Mouse (Mus musculus) erythroid progenitor cell, adult 5-6 weeks (primary cell): ENCODE data around the gene Scgb2b19. TPM values are rescaled to one million over a fixed set of nuclear protein-coding genes. Genes with fewer than 3 reads are reported as not detected.
"Not testable (repeated sequence)": the region's sequence is repeated elsewhere in the genome, so short reads cannot be mapped to it uniquely, and the experiment has no call there.

ENCODE experiments used
- ATAC-seq: replicated peaks from 2 replicates; pipeline ENCODE4 v1.8.0; 2016; ENCODE audit warnings: moderate number of reproducible peaks, mild to moderate bottlenecking, moderate TSS enrichment, inconsistent platforms; ENCODE audit not compliant: poor library complexity, low FRiP score, severe bottlenecking
- total RNA-seq, 2 experiments: library from RNA; stranded (forward) in 1 of 2; stranded (reverse) in 1 of 2; fragments of 150-400 nt in 1 of 2; fragments of 186-747, 209-891 nt in 1 of 2; gene quantifications; 2 replicates each; pipeline versions ENCODE4 v1.2.3 to v1.2.4; 2015 to 2017; ENCODE audit warnings: low replicate concordance in 2 of 2

Gene Scgb2b19
- total RNA-seq (2015; ENCODE audit: low replicate concordance) (not detected in 2 replicates), total RNA-seq (2017; ENCODE audit: low replicate concordance) (not detected in 2 replicates)

- ATAC-seq = not testable (repeated sequence)
Observed at GRCm38 (mm10) chr7:33280238-33280637, at the start of gene Scgb2b19. Scgb2b19 (minus strand) TSS chr7:33280338.

- ATAC-seq = not testable (repeated sequence)
Observed at GRCm38 (mm10) chr7:33286991-33287390, 6.9 kb upstream of the Scgb2b19 start, which contains the start of gene Scgb1b19. Scgb1b19 (plus strand) TSS chr7:33287291.

Other genes with a start within 250 kb of the Scgb2b19 start
- not detected in 2 replicates for gene Scgb2b17, start 223.8 kb downstream of the Scgb2b19 start, total RNA-seq (2015; ENCODE audit: low replicate concordance)
- not detected in 2 replicates for gene Scgb2b17, start 223.8 kb downstream of the Scgb2b19 start, total RNA-seq (2017; ENCODE audit: low replicate concordance)
- gene Scgb1b17, start 216.9 kb downstream of the Scgb2b19 start, total RNA-seq (2015; ENCODE audit: low replicate concordance) = not detected in 2 replicates
- gene Scgb1b17, start 216.9 kb downstream of the Scgb2b19 start, total RNA-seq (2017; ENCODE audit: low replicate concordance) = not detected in 2 replicates
- gene Scgb2b18, start 106.5 kb downstream of the Scgb2b19 start, total RNA-seq (2015; ENCODE audit: low replicate concordance) = not detected in 2 replicates
- gene Scgb2b18, start 106.5 kb downstream of the Scgb2b19 start, total RNA-seq (2017; ENCODE audit: low replicate concordance) = not detected in 2 replicates
- gene Scgb1b18, start 94.8 kb downstream of the Scgb2b19 start, total RNA-seq (2015; ENCODE audit: low replicate concordance) = not detected in 2 replicates
- gene Scgb1b18, start 94.8 kb downstream of the Scgb2b19 start, total RNA-seq (2017; ENCODE audit: low replicate concordance) = not detected in 2 replicates
- not detected in 2 replicates for gene Scgb1b19, start 7.0 kb upstream of the Scgb2b19 start, total RNA-seq (2015; ENCODE audit: low replicate concordance)
- gene Scgb1b19, start 7.0 kb upstream of the Scgb2b19 start, total RNA-seq (2017; ENCODE audit: low replicate concordance) = not detected in 2 replicates
- gene Scgb2b20, start 86.0 kb upstream of the Scgb2b19 start, total RNA-seq (2015; ENCODE audit: low replicate concordance) = not detected in 2 replicates
- not detected in 2 replicates for gene Scgb2b20, start 86.0 kb upstream of the Scgb2b19 start, total RNA-seq (2017; ENCODE audit: low replicate concordance)
- not detected in 2 replicates for gene Scgb1b20, start 92.9 kb upstream of the Scgb2b19 start, total RNA-seq (2015; ENCODE audit: low replicate concordance)
- gene Scgb1b20, start 92.9 kb upstream of the Scgb2b19 start, total RNA-seq (2017; ENCODE audit: low replicate concordance) = not detected in 2 replicates
- not detected in 2 replicates for gene Scgb2b21, start 240.1 kb upstream of the Scgb2b19 start, total RNA-seq (2015; ENCODE audit: low replicate concordance)
- not detected in 2 replicates for gene Scgb2b21, start 240.1 kb upstream of the Scgb2b19 start, total RNA-seq (2017; ENCODE audit: low replicate concordance)